Mouse (Mus musculus) CH12.LX (cell line): ENCODE results near the gene Erf.

Experiments used
- CTCF ChIP-seq, 2 experiments: IDR thresholded peaks in 1 of 2; conservative IDR thresholded peaks in 1 of 2; 2 replicates each; pipeline ENCODE4 v1.5.1; 2011 to 2012; ENCODE audit warnings: low read depth in 2 of 2, low read length in 2 of 2, improper control_type of control experiment in 1 of 2, inconsistent platforms in 1 of 2, mild to moderate bottlenecking in 1 of 2, moderate library complexity in 1 of 2
- EP300 ChIP-seq: IDR thresholded peaks from 2 replicates; pipeline ENCODE4 v1.6.1; 2011; ENCODE audit warnings: low read length, improper control_type of control experiment
- ETS1 ChIP-seq: conservative IDR thresholded peaks from 2 replicates; pipeline ENCODE4 v1.6.1; 2012; ENCODE audit warnings: low read depth, mild to moderate bottlenecking, inconsistent platforms, low read length, improper control_type of control experiment, moderate library complexity
- MAX ChIP-seq: IDR thresholded peaks from 2 replicates; pipeline ENCODE4 v1.6.1; 2011; ENCODE audit warnings: low read length, improper control_type of control experiment
- NELFE ChIP-seq: IDR thresholded peaks from 2 replicates; pipeline ENCODE4 v1.6.1; 2011; ENCODE audit warnings: low read depth, low read length, improper control_type of control experiment
- POLR2A ChIP-seq: IDR thresholded peaks from 2 replicates; pipeline ENCODE4 v1.6.1; 2011; ENCODE audit warnings: low read depth, mild to moderate bottlenecking, improper control_type of control experiment, low read length
- UBTF ChIP-seq: IDR thresholded peaks from 2 replicates; pipeline ENCODE4 v1.6.1; 2012; ENCODE audit warnings: low read depth, mild to moderate bottlenecking, inconsistent platforms, low read length, improper control_type of control experiment, moderate library complexity
- ZNF384 ChIP-seq: IDR thresholded peaks from 2 replicates; pipeline ENCODE4 v1.6.1; 2012; ENCODE audit warnings: low read depth, low read length, improper control_type of control experiment, inconsistent platforms

GRCm38 (mm10) chr7:25251822-25252221 is 1.3 kb upstream of the Erf start:
- TF ChIP-seq ETS1 = no peak
- TF ChIP-seq NELFE = no peak
- TF ChIP-seq ZNF384 = no peak
- no peak for TF ChIP-seq MAX
- no peak for TF ChIP-seq UBTF
- no peak for TF ChIP-seq EP300
- TF ChIP-seq CTCF (conservative IDR thresholded peaks at IDR 0.05 in 1 of 2, IDR thresholded peaks at IDR 0.05 in 1 of 2; ENCODE audit: low read depth in 2 of 2, low read length in 2 of 2) = no peak
- TF ChIP-seq POLR2A = no peak
